Mouse (Mus musculus) mammary gland, adult 2 months (tissue): Measurements from ENCODE around the gene Ndufv3. TPM values are rescaled to one million over a fixed set of nuclear protein-coding genes. Genes with fewer than 3 reads are reported as not detected.

Experiments
- polyA plus RNA-seq: library from polyadenylated mRNA; depleted of rRNA; stranded (reverse); fragments of >200 nt; gene quantifications from 2 replicates; pipeline ENCODE4 v1.2.3, GENCODE M21; 2012; ENCODE audit warnings: low replicate concordance; rRNA removed

Gene Ndufv3
- 161 and 203 TPM in 2 replicates for polyA plus RNA-seq

DNA sequence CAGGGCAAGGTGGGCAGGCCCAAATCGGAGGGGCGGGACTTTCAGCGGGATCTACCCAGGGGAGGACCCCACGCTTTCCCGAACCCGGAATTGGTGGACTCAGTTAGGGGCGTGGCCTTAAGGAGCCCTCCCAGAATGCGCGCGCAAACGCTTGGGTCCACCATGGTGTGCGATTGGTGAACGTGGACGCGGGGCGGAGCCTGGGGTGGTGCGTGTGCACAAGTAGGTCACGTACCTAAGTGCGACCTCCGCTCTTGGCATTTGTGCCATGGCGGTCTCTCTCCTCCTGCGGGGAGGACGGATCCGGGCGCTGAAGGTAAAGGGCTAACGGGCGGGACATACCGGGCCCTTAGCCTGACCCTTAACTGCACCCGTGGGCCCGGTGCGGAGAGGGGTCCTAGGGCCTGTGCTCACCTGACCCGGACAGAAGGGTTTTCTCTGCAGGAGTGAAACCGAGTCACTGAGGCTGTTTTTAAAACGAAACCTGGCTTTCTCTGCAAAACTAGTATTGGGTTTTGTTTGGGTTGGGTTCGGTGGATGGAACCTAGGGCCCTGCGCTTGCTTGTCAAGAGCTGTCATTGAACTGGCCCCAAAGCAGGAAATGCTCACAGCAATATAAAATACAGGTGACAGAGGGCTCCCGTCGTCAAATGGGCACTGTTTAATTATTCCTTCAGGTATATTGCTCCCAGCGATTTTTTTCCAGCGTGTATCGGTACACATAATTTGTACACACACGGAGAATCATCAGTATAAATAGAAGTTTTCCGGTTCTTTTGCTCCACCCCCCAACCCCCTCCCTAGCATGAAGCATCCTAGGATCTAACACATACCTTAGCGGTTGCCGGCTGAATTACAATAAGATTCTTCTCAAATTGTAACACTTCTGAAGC lies at the start of gene Ndufv3, which contains the start of gene Wdr4:
TSS of gene Ndufv3 (plus strand) at position 170 of the 893 bp plus-strand sequence.
TSS of gene Wdr4 (minus strand) at position 35 of the 893 bp plus-strand sequence.

DNA sequence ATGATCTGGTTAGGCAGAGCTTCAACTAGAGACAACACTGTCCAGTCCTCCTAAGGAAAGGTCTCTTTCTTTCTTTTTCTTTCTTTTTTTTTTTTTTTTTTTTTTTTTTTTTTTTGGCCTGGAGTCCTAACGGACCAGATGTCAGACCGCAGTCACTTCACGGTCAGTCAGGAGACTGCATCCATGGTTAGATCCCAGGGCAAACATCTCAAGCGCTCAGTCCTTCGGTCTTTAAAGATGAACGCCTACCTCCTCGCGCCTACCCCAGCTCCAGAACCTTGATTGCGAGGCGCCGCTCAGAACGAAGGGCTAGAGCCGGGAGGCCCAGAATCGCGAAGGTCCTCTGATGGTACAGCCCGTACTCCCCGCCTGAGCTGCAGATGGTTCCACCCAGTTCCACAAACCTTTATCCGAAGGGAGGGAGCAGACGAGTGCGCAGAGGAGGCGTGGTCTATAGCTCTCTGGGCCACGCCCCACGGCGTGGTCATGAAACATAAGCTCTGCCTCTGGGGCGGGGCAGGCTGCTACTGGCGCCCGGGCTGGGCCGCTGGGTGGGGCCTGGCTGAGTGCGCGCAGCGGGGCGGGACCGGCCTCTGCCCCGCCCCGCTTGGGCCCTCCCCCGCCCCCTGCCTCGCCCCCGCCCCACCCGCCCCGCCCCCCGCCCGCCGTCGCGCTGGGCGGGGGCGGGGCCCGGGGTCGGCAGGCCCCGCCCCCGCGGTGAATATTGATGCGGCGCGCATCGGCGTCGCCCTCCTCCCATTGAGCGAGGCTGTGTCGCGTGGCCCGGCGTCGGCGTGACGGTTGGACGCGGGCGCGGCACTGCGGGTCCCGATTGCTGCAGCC lies 44.3 kb downstream of the Ndufv3 start, which contains the start of gene Pknox1:
TSS of gene Pknox1 (plus strand) at position 720 of the 843 bp plus-strand sequence.

Other genes with a start within 250 kb of the Ndufv3 start
- 0.34 TPM in 1 of 2 replicates, not detected in the other for gene Rsph1, start 242.7 kb upstream of the Ndufv3 start, polyA plus RNA-seq
- 22.5 and 28.7 TPM in 2 replicates for gene Slc37a1, start 233.3 kb upstream of the Ndufv3 start, polyA plus RNA-seq
- 18.1 and 26.8 TPM in 2 replicates for gene Pde9a, start 133.9 kb upstream of the Ndufv3 start, polyA plus RNA-seq
- 27.6 and 28.7 TPM in 2 replicates for gene Wdr4, start 135 bp upstream of the Ndufv3 start, polyA plus RNA-seq
- gene Pknox1, start 44.6 kb downstream of the Ndufv3 start, polyA plus RNA-seq = 23.0 and 28.9 TPM in 2 replicates
- gene Cbs, start 117.1 kb downstream of the Ndufv3 start, polyA plus RNA-seq = 7.3 and 7.4 TPM in 2 replicates
- 25.8 and 40.4 TPM in 2 replicates for gene U2af1, start 138.8 kb downstream of the Ndufv3 start, polyA plus RNA-seq
- gene Cryaa, start 157.7 kb downstream of the Ndufv3 start, polyA plus RNA-seq = 0.24 and 0.54 TPM in 2 replicates